Mouse (Mus musculus) C2C12 (cell line): ENCODE results near the gene Smyd1.

Experiments used
- CEBPB ChIP-seq: IDR thresholded peaks from one replicate; pipeline ENCODE4 v1.6.1; 2011; ENCODE audit warnings: low read depth, mild to moderate bottlenecking, control low read depth, moderate library complexity
- CTCF ChIP-seq: IDR thresholded peaks from one replicate; pipeline ENCODE4 v1.5.1; 2011; ENCODE audit not compliant: control insufficient read depth, insufficient read depth, insufficient read length
- FOSL1 ChIP-seq: IDR thresholded peaks from one replicate; pipeline ENCODE4 v1.8.0; 2011; ENCODE audit warnings: mild to moderate bottlenecking, low read length; ENCODE audit not compliant: poor library complexity, insufficient read depth, severe bottlenecking
- MAX ChIP-seq: IDR thresholded peaks from one replicate; pipeline ENCODE4 v1.6.1; 2011; ENCODE audit warnings: mild to moderate bottlenecking, control low read depth
- MYOG ChIP-seq: IDR thresholded peaks from one replicate; pipeline ENCODE4 v1.6.1; 2011; ENCODE audit not compliant: control insufficient read depth, insufficient read length; ENCODE audit errors: extremely low read depth
- USF1 ChIP-seq: IDR thresholded peaks from one replicate; pipeline ENCODE4 v1.6.1; 2011; ENCODE audit warnings: low read depth, mild to moderate bottlenecking, control low read depth, moderate library complexity

GRCm38 (mm10) chr6:71197636-71198535 is 124.1 kb downstream of the Smyd1 start:
- TF ChIP-seq CTCF = no peak
- no peak for TF ChIP-seq MAX
- no peak for TF ChIP-seq CEBPB
- TF ChIP-seq USF1 = no peak
- TF ChIP-seq MYOG = no peak
- no peak for TF ChIP-seq FOSL1
